Mouse (Mus musculus): ENCODE measurements around the gene Olfr1136.

DNA sequence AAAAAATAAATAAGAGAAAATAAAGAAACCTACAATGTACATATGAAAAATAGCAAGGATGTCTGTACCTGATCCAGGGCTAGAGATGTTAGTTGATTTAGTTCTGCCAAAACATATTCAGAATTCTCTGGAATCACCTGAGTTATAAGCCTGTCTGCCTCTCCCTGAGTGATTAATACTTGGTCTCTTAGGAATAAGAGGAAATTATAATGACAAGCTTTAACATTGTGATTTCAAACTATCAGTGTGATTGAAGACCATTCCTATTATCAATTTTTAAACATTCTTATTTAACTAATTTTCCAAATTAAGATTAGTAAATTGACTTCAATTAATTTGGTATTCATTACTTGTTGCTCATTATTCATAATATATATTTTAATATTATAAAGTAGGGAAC is 46.5 kb downstream of the Olfr1136 start, which contains the start of gene Olfr1133:
- no peak for TF ChIP-seq CTCF (IDR thresholded peaks at IDR 0.05; ENCODE audit: extremely low read depth, insufficient read length, insufficient replicate concordance, low read depth, low read length)
- TF ChIP-seq POLR2A (IDR thresholded peaks at IDR 0.05; ENCODE audit: low read depth, low read length) = no peak

All from small intestine, adult 2 months (tissue).